Mouse (Mus musculus): Measurements from ENCODE around the gene Tmem82. TPM values are rescaled to one million over a fixed set of nuclear protein-coding genes. Genes with fewer than 3 reads are reported as not detected.
"Not testable (repeated sequence)": the region's sequence is repeated elsewhere in the genome, so short reads cannot be mapped to it uniquely, and the experiment has no call there.

The Tmem82 gene
- polyA plus RNA-seq, 1 experiment from 2014 or later = 0.13 TPM

- not testable (repeated sequence) for H3K27me3 ChIP-seq (replicated peaks; ENCODE audit: control insufficient read depth, insufficient read depth, low read length); H3K9ac ChIP-seq (replicated peaks; ENCODE audit: low read depth, low read length); H3K36me3 ChIP-seq (ENCODE audit: control insufficient read depth, insufficient read depth); H3K9me3 ChIP-seq (ENCODE audit: control insufficient read depth, low read length); H3K4me1 ChIP-seq (replicated peaks; ENCODE audit: control insufficient read depth, insufficient read depth, low read length); H3K27ac ChIP-seq (ENCODE audit: low read length); H3K4me2 ChIP-seq (ENCODE audit: low read length); ATAC-seq; H3K4me3 ChIP-seq (replicated peaks; ENCODE audit: low read length)
- 95% methylated on average over 7 of the region's 7 CpGs for WGBS
These were observed 51.3 kb downstream of the Tmem82 start for GRCm38 (mm10) chr4:141567174-141567573.

- H3K4me1 ChIP-seq (replicated peaks; ENCODE audit: control insufficient read depth, insufficient read depth, low read length) = no peaks in the 10 kb centered on the region
- no peaks in the 10 kb centered on the region for H3K27me3 ChIP-seq (replicated peaks; ENCODE audit: control insufficient read depth, insufficient read depth, low read length)
- no peak overlapping the region for H3K9ac ChIP-seq (replicated peaks; ENCODE audit: low read depth, low read length)
- H3K36me3 ChIP-seq (ENCODE audit: control insufficient read depth, insufficient read depth) = no peaks in the 10 kb centered on the region
- H3K4me2 ChIP-seq (ENCODE audit: low read length) = no peak overlapping the region
- ATAC-seq = no peak
- WGBS = 89% methylated on average over 6 of the region's 6 CpGs
- no peak overlapping the region for H3K27ac ChIP-seq (ENCODE audit: low read length)
- H3K4me3 ChIP-seq (replicated peaks; ENCODE audit: low read length) = no peak overlapping the region
- no peaks in the 10 kb centered on the region for H3K9me3 ChIP-seq (ENCODE audit: control insufficient read depth, low read length)
These were observed 52.2 kb downstream of the Tmem82 start for GRCm38 (mm10) chr4:141566187-141566586.

- 5% methylated on average over 7 of the region's 7 CpGs for WGBS
- ATAC-seq = no peak
- Histone ChIP-seq H3K4me3 (replicated peaks; ENCODE audit: low read length) (no peak overlapping the region), H3K27me3 (replicated peaks; ENCODE audit: control insufficient read depth, insufficient read depth, low read length) (no peaks in the 10 kb centered on the region), H3K36me3 (ENCODE audit: control insufficient read depth, insufficient read depth) (no peaks in the 10 kb centered on the region), H3K9ac (replicated peaks; ENCODE audit: low read depth, low read length) (no peak overlapping the region), H3K9me3 (ENCODE audit: control insufficient read depth, low read length) (no peaks in the 10 kb centered on the region), H3K27ac (ENCODE audit: low read length) (no peak overlapping the region), H3K4me1 (replicated peaks; ENCODE audit: control insufficient read depth, insufficient read depth, low read length) (no peaks in the 10 kb centered on the region), H3K4me2 (ENCODE audit: low read length) (no peak overlapping the region)
These were observed 53.1 kb downstream of the Tmem82 start for GRCm38 (mm10) chr4:141565325-141565724.

DNA sequence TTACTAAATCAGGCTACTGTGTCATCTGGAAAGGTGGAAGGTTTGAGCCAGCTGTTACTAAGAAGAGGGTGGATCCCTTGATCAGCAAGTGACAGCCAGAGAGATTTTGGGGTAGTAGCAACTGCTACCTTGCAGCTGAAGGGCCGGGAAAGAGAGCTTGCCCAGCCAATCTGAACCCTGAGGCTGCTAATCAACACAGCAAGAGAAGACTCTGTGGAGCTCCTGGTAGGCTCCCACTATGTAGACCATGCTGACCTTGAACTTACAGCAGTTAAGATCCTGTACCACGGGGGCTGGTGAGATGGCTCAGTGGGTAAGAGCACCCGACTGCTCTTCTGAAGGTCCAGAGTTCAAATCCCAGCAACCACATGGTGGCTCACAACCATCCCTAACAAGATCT is 53.8 kb downstream of the Tmem82 start:
- Histone ChIP-seq H3K36me3 (ENCODE audit: control insufficient read depth, insufficient read depth) (no peaks in the 10 kb centered on the region), H3K9ac (replicated peaks; ENCODE audit: low read depth, low read length) (no peak overlapping the region), H3K9me3 (ENCODE audit: control insufficient read depth, low read length) (no peaks in the 10 kb centered on the region), H3K4me1 (replicated peaks; ENCODE audit: control insufficient read depth, insufficient read depth, low read length) (no peaks in the 10 kb centered on the region), H3K4me3 (replicated peaks; ENCODE audit: low read length) (no peak overlapping the region), H3K4me2 (ENCODE audit: low read length) (no peak overlapping the region), H3K27me3 (replicated peaks; ENCODE audit: control insufficient read depth, insufficient read depth, low read length) (no peaks in the 10 kb centered on the region), H3K27ac (ENCODE audit: low read length) (no peak overlapping the region)
- 74% methylated on average over 3 of the region's 3 CpGs for WGBS
- no peak for ATAC-seq

DNA sequence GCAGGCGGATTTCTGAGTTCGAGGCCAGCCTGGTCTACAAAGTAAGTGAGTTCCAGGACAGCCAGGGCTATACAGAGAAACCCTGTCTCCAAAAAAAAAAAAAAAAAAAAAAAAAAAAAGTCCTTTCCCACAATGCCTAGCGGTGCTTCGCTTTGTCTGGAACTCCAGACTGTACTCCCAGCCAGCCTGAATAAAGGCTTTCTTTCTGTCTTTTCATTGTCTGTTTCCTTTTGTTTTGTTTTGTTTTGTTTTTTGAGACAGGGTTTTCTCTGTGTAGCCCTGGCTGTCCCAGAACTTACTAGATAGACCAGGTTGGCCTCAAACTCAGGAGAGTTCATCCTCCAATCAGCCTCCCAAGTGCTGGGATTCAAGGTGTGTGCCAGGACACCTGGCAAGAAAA is 54.2 kb downstream of the Tmem82 start:
- WGBS = 93% methylated on average over 4 of the region's 4 CpGs
- Histone ChIP-seq H3K9ac (replicated peaks; ENCODE audit: low read depth, low read length) (no peak overlapping the region), H3K4me1 (replicated peaks; ENCODE audit: control insufficient read depth, insufficient read depth, low read length) (no peaks in the 10 kb centered on the region; the same call in 1 of the 2 replicates), H3K4me2 (ENCODE audit: low read length) (no peak overlapping the region), H3K27ac (ENCODE audit: low read length) (no peak overlapping the region), H3K27me3 (replicated peaks; ENCODE audit: control insufficient read depth, insufficient read depth, low read length) (no peaks in the 10 kb centered on the region), H3K4me3 (replicated peaks; ENCODE audit: low read length) (no peak overlapping the region), H3K36me3 (ENCODE audit: control insufficient read depth, insufficient read depth) (no peaks in the 10 kb centered on the region), H3K9me3 (ENCODE audit: control insufficient read depth, low read length) (no peaks in the 10 kb centered on the region)
- ATAC-seq = no peak

Other genes starting within 250 kb of the Tmem82 start
- not detected in 2 replicates for gene Clcnka, start 219.9 kb downstream of the Tmem82 start, polyA plus RNA-seq (2015; fragmentation: Nextera tagmentation; extraction: Ambion mirVana)
- 0.10 TPM in 1 of 2 replicates, not detected in the other for gene Clcnkb, start 202.6 kb downstream of the Tmem82 start, polyA plus RNA-seq (2015; fragmentation: Nextera tagmentation; extraction: Ambion mirVana)
- gene Hspb7, start 197.9 kb downstream of the Tmem82 start, polyA plus RNA-seq (2015; fragmentation: Nextera tagmentation; extraction: Ambion mirVana) = not detected in 2 replicates
- not detected in 2 replicates for gene Srarp, start 182.5 kb downstream of the Tmem82 start, polyA plus RNA-seq (2015; fragmentation: Nextera tagmentation; extraction: Ambion mirVana)
- gene Zbtb17, start 174.0 kb downstream of the Tmem82 start, polyA plus RNA-seq (2015; fragmentation: Nextera tagmentation; extraction: Ambion mirVana) = 62.0 and 64.2 TPM in 2 replicates
- 16.0 and 19.1 TPM in 2 replicates for gene Spen, start 80.0 kb downstream of the Tmem82 start, polyA plus RNA-seq (2015; fragmentation: Nextera tagmentation; extraction: Ambion mirVana)
- gene Fblim1, start 12.5 kb downstream of the Tmem82 start, polyA plus RNA-seq (2015; fragmentation: Nextera tagmentation; extraction: Ambion mirVana) = 18.8 and 27.8 TPM in 2 replicates
- 0.08 TPM in 1 of 2 replicates, not detected in the other for gene Slc25a34, start 5.2 kb upstream of the Tmem82 start, polyA plus RNA-seq (2015; fragmentation: Nextera tagmentation; extraction: Ambion mirVana)
- gene Plekhm2, start 46.3 kb upstream of the Tmem82 start, polyA plus RNA-seq (2015; fragmentation: Nextera tagmentation; extraction: Ambion mirVana) = 5.0 and 7.0 TPM in 2 replicates
- 0.99 and 1.4 TPM in 2 replicates for gene Rsc1a1, start 67.0 kb upstream of the Tmem82 start, polyA plus RNA-seq (2015; fragmentation: Nextera tagmentation; extraction: Ambion mirVana)
- gene Ddi2, start 104.8 kb upstream of the Tmem82 start, polyA plus RNA-seq (2015; fragmentation: Nextera tagmentation; extraction: Ambion mirVana) = 13.1 and 14.3 TPM in 2 replicates
- not detected in 2 replicates for gene Agmat, start 128.0 kb upstream of the Tmem82 start, polyA plus RNA-seq (2015; fragmentation: Nextera tagmentation; extraction: Ambion mirVana)
- 5.3 and 6.4 TPM in 2 replicates for gene Dnajc16, start 172.3 kb upstream of the Tmem82 start, polyA plus RNA-seq (2015; fragmentation: Nextera tagmentation; extraction: Ambion mirVana)
- gene Casp9, start 175.0 kb upstream of the Tmem82 start, polyA plus RNA-seq (2015; fragmentation: Nextera tagmentation; extraction: Ambion mirVana) = 15.8 and 16.6 TPM in 2 replicates
- gene Cela2a, start 207.5 kb upstream of the Tmem82 start, polyA plus RNA-seq (2015; fragmentation: Nextera tagmentation; extraction: Ambion mirVana) = not detected in 2 replicates
- not detected in 2 replicates for gene Ctrc, start 227.7 kb upstream of the Tmem82 start, polyA plus RNA-seq (2015; fragmentation: Nextera tagmentation; extraction: Ambion mirVana)

All from forebrain, embryonic 16.5 days (tissue).